Mouse (Mus musculus): Measurements from ENCODE around the gene Tmed4. TPM values are rescaled to one million over a fixed set of nuclear protein-coding genes. Genes with fewer than 3 reads are reported as not detected.

Tmed4 gene
- polyA plus RNA-seq (2015; fragmentation: Nextera tagmentation; extraction: Ambion mirVana), result 156 and 159 TPM in 2 replicates

DNA sequence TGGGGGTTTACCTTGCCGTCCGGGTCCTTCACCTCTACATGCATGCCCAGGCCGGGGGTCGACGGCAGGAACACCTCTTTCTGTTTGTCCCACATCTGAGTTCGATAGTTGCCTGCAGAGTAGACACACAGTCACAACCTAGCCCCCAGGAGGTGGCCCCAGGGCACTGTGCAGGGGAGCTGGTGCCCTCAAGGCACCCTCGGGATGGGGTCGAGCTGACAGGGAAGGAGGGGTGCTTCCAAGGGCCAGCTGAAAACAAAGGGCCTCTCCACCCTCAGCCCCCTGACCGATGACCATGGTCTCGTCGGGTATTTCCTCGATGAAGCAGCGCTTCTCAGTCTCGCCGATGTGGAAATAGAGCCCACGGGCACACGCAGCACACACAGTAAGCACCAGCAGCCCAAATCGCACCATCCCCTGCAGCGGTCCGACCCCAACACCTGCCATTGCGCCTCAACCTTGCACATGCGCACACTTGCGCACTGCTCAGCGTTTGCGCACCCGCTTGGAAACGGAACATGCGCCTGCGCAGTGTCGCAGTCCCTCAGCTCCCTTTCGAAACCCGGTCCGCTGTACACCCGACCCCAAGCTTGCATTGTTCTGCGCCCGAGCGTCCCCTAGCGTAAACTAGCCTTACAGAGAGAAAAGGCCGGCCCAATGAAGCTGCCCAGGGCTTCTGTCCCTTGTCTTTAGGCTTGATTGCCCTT, at the start of gene Tmed4:
TSS of gene Tmed4 (minus strand) at position 484 of the 707 bp plus-strand sequence.
- H3K36me3 ChIP-seq, result peaks cover 30% of the 10 kb centered on the region
- H3K9me3 ChIP-seq, result no peaks in the 10 kb centered on the region
- peak; percentile 96 for ATAC-seq
- H3K27ac ChIP-seq, result peak within 1 kb of the TSS; percentile 92
- H3K27me3 ChIP-seq, result no peaks in the 10 kb centered on the region
- peak within 1 kb of the TSS; percentile 98 for H3K4me3 ChIP-seq (replicated peaks)
- peak within 1 kb of the TSS; percentile 95 for H3K4me2 ChIP-seq (replicated peaks)
- peaks cover 32% of the 10 kb centered on the region for H3K4me1 ChIP-seq (replicated peaks)
- WGBS, result under 1% methylated on average over 39 of the region's 39 CpGs
- peak within 1 kb of the TSS; percentile 98 for H3K9ac ChIP-seq (replicated peaks)

DNA sequence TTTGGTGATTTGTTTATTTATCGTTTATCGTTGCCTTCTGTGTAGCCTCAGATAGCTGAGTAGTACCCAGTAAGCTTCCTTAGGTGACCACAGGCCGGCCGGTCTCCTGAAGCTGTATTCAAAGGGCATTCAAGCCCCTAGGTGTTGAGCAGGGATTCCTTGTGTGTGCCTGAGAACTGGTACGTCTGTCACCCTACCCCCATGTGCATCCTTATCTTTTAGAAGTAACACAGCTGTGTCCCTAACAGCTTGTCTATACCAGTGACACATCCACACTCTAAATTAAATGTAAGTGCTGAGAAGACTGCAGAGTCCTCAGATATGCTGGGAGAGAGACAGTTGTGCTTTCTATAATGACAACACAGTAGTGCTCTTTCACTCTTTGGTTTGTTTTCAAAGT, 48.7 kb upstream of the Tmed4 start:
- 91% methylated on average over 5 of the region's 5 CpGs for WGBS
- H3K9me3 ChIP-seq, result no peaks in the 10 kb centered on the region
- ATAC-seq, result no peak
- H3K9ac ChIP-seq (replicated peaks), result no peak overlapping the region
- no peaks in the 10 kb centered on the region for H3K4me1 ChIP-seq (replicated peaks)
- no peaks in the 10 kb centered on the region for H3K27me3 ChIP-seq
- no peak overlapping the region for H3K27ac ChIP-seq
- H3K4me2 ChIP-seq (replicated peaks), result no peak overlapping the region
- no peak overlapping the region for H3K4me3 ChIP-seq (replicated peaks)
- H3K36me3 ChIP-seq, result peaks cover 25% of the 10 kb centered on the region

GRCm38 (mm10) chr11:6322086-6322485, 47.4 kb upstream of the Tmed4 start:
- no peak overlapping the region for H3K27ac ChIP-seq
- no peak overlapping the region for H3K9ac ChIP-seq (replicated peaks)
- peaks cover 36% of the 10 kb centered on the region for H3K36me3 ChIP-seq
- no peaks in the 10 kb centered on the region for H3K27me3 ChIP-seq
- WGBS, result 94% methylated on average over 2 of the region's 2 CpGs
- H3K4me1 ChIP-seq (replicated peaks), result no peaks in the 10 kb centered on the region
- no peaks in the 10 kb centered on the region for H3K9me3 ChIP-seq
- H3K4me2 ChIP-seq (replicated peaks), result no peak overlapping the region
- no peak for ATAC-seq
- H3K4me3 ChIP-seq (replicated peaks), result no peak overlapping the region

- H3K4me1 ChIP-seq (replicated peaks), result no peaks in the 10 kb centered on the region
- ATAC-seq, result no peak
- no peaks in the 10 kb centered on the region for H3K9me3 ChIP-seq
- 93% methylated on average over 2 of the region's 2 CpGs for WGBS
- H3K4me3 ChIP-seq (replicated peaks), result no peak overlapping the region
- peaks cover 52% of the 10 kb centered on the region for H3K36me3 ChIP-seq
- no peak overlapping the region for H3K27ac ChIP-seq
- no peak overlapping the region for H3K4me2 ChIP-seq (replicated peaks)
- no peak overlapping the region for H3K9ac ChIP-seq (replicated peaks)
- no peaks in the 10 kb centered on the region for H3K27me3 ChIP-seq
Measured at GRCm38 (mm10) chr11:6319374-6319773, 44.7 kb upstream of the Tmed4 start.

DNA sequence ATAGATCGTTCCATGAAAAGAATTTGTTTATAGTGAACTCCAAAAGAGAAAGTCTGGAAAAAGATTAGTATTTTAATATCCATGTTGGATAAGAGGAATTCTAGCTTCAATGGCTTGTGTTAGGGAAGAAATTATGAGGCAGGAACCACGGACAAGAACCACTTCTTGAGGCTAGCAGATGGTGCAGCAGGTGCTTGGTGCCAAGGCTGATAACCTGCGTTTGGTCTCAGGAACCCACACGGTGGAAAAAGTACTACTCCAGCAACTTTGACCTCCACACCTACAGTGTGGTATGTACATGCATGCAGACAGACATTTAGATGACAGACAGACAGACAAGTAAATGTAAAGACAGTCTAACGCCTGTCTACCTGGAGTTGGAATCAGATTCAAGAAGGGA, 43.9 kb upstream of the Tmed4 start:
- Histone ChIP-seq H3K4me3 (replicated peaks) (no peak overlapping the region), H3K27ac (no peak overlapping the region), H3K27me3 (no peaks in the 10 kb centered on the region), H3K9me3 (no peaks in the 10 kb centered on the region), H3K36me3 (peaks cover 53% of the 10 kb centered on the region), H3K9ac (replicated peaks) (no peak overlapping the region), H3K4me2 (replicated peaks) (no peak overlapping the region), H3K4me1 (replicated peaks) (no peaks in the 10 kb centered on the region)
- 93% methylated on average over 5 of the region's 5 CpGs for WGBS
- ATAC-seq, result no peak

DNA sequence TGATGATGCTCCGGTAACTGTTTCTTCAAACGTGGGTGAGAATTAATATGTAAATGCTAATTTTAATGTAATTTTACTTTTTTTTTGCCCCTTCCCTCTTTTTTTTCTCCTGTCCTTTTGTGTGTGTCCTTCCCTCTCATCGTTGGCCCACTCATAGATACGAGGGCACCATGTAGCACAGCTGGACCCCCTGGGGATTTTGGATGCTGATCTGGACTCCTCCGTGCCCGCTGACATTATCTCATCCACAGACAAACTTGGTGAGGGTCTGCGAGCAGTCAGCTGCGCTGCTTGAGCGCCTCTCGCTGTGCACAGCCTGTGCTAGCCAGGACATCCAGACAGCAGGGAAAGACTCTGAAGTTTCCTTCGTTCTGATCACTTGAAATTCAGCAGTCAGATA, 42.2 kb upstream of the Tmed4 start:
- no peaks in the 10 kb centered on the region for H3K9me3 ChIP-seq
- no peak overlapping the region for H3K4me3 ChIP-seq (replicated peaks)
- H3K4me1 ChIP-seq (replicated peaks), result no peaks in the 10 kb centered on the region
- no peak for ATAC-seq
- H3K9ac ChIP-seq (replicated peaks), result no peak overlapping the region
- no peak overlapping the region for H3K27ac ChIP-seq
- peaks cover 53% of the 10 kb centered on the region for H3K36me3 ChIP-seq
- WGBS, result 86% methylated on average over 11 of the region's 11 CpGs
- no peaks in the 10 kb centered on the region for H3K27me3 ChIP-seq
- no peak overlapping the region for H3K4me2 ChIP-seq (replicated peaks)

- Histone ChIP-seq H3K4me1 (replicated peaks) (no peaks in the 10 kb centered on the region), H3K36me3 (peaks cover 47% of the 10 kb centered on the region), H3K4me2 (replicated peaks) (no peak overlapping the region), H3K4me3 (replicated peaks) (no peak overlapping the region), H3K9me3 (no peaks in the 10 kb centered on the region), H3K9ac (replicated peaks) (no peak overlapping the region), H3K27ac (no peak overlapping the region), H3K27me3 (no peaks in the 10 kb centered on the region)
- ATAC-seq, result no peak
- 93% methylated on average over 7 of the region's 7 CpGs for WGBS
Measured at GRCm38 (mm10) chr11:6313874-6314406, 39.3 kb upstream of the Tmed4 start.

- ATAC-seq, result no peak
- Histone ChIP-seq H3K27me3 (no peaks in the 10 kb centered on the region), H3K36me3 (peaks cover 14% of the 10 kb centered on the region), H3K9ac (replicated peaks) (no peak overlapping the region), H3K27ac (no peak overlapping the region), H3K4me3 (replicated peaks) (no peak overlapping the region), H3K4me2 (replicated peaks) (no peak overlapping the region), H3K9me3 (no peaks in the 10 kb centered on the region), H3K4me1 (replicated peaks) (no peaks in the 10 kb centered on the region)
- WGBS, result 97% methylated on average over 4 of the region's 4 CpGs
Measured at GRCm38 (mm10) chr11:6308181-6308580, 33.5 kb upstream of the Tmed4 start.

GRCm38 (mm10) chr11:6305943-6306430, 31.3 kb upstream of the Tmed4 start:
- no peak for ATAC-seq
- Histone ChIP-seq H3K4me1 (replicated peaks) (no peaks in the 10 kb centered on the region), H3K36me3 (peaks cover 31% of the 10 kb centered on the region), H3K9me3 (no peaks in the 10 kb centered on the region), H3K9ac (replicated peaks) (no peak overlapping the region), H3K27me3 (no peaks in the 10 kb centered on the region), H3K4me2 (replicated peaks) (no peak overlapping the region), H3K4me3 (replicated peaks) (no peak overlapping the region), H3K27ac (no peak overlapping the region)
- 95% methylated on average over 1 of the region's 1 CpGs for WGBS

DNA sequence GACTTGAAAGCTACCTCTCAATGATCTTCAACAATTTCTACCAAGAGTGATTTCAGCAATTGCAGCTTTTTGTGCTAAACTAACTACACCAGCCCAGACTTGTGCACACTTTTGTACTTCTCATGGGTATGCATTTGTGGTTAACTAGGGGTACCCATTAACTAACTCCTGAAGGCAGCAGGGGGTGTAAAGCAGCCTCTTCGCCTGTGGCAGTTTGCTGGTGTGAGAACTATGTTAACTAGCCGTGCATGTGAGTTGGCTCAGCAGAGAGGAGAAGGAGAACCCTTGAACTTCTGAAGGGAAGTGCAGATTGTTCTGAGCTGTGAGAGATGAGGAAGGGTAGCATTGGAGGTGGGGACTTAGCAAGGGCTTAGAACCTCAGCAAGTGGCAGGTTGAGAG, 28.1 kb upstream of the Tmed4 start:
- no peak for ATAC-seq
- WGBS, result 93% methylated on average over 2 of the region's 2 CpGs
- no peaks in the 10 kb centered on the region for H3K9me3 ChIP-seq
- H3K4me1 ChIP-seq (replicated peaks), result no peaks in the 10 kb centered on the region
- no peaks in the 10 kb centered on the region for H3K27me3 ChIP-seq
- no peak overlapping the region for H3K4me2 ChIP-seq (replicated peaks)
- no peak overlapping the region for H3K27ac ChIP-seq
- no peak overlapping the region for H3K9ac ChIP-seq (replicated peaks)
- H3K36me3 ChIP-seq, result peaks cover 60% of the 10 kb centered on the region
- no peak overlapping the region for H3K4me3 ChIP-seq (replicated peaks)

DNA sequence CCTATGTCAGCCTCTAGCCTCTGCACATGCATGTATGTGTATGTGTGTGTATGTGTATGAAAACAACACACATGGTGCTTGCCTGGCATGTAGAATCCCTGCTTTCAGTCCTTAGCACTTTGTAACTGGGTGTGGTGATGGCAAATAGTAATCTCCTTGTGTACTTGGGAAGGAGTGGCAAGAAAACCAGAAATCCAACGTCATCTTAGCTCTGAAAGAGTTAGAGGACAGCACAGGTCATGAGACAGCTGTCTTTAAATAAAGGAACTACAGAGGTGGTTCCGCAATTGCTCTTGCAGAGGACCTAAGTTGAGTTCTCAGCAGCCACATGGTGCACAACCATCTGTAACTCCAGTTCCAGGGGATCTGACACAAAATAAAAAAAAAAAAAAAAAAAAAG, 24.8 kb upstream of the Tmed4 start:
- Histone ChIP-seq H3K27me3 (no peaks in the 10 kb centered on the region), H3K27ac (no peak overlapping the region), H3K4me1 (replicated peaks) (no peaks in the 10 kb centered on the region), H3K4me2 (replicated peaks) (no peak overlapping the region), H3K36me3 (peaks cover 61% of the 10 kb centered on the region), H3K9ac (replicated peaks) (no peak overlapping the region), H3K4me3 (replicated peaks) (no peak overlapping the region), H3K9me3 (no peaks in the 10 kb centered on the region)
- no peak for ATAC-seq
- 91% methylated on average over 2 of the region's 2 CpGs for WGBS

- no peak overlapping the region for H3K4me3 ChIP-seq (replicated peaks)
- no peak for ATAC-seq
- H3K27ac ChIP-seq, result no peak overlapping the region
- no peaks in the 10 kb centered on the region for H3K9me3 ChIP-seq
- H3K4me1 ChIP-seq (replicated peaks), result peaks cover 8% of the 10 kb centered on the region
- H3K4me2 ChIP-seq (replicated peaks), result no peak overlapping the region
- peaks cover 40% of the 10 kb centered on the region for H3K36me3 ChIP-seq
- no peaks in the 10 kb centered on the region for H3K27me3 ChIP-seq
- H3K9ac ChIP-seq (replicated peaks), result no peak overlapping the region
Measured at GRCm38 (mm10) chr11:6296077-6296476, 21.4 kb upstream of the Tmed4 start.

DNA sequence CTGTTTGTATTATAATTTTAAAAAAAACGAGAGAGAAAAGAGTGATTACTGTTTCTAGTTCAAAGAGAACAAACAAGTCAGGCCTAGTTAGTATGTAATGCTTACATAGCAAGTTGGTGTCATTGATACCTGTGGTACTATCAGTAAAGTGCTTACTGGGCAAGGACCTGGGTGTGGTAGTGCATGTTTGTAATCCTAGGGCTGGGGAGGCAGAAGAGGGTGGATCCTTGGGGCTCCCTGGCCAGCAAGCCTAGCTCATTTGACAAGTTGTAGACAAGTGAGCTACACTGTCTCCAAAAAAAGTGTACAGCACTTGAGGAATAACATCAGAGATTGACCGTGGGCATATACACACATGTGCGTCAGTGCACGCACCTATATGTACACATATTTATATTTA, 20.0 kb upstream of the Tmed4 start:
- Histone ChIP-seq H3K9ac (replicated peaks) (no peak overlapping the region), H3K27ac (no peak overlapping the region), H3K4me3 (replicated peaks) (no peak overlapping the region), H3K27me3 (no peaks in the 10 kb centered on the region), H3K4me2 (replicated peaks) (no peak overlapping the region), H3K36me3 (peaks cover 27% of the 10 kb centered on the region), H3K9me3 (no peaks in the 10 kb centered on the region), H3K4me1 (replicated peaks) (peaks cover 11% of the 10 kb centered on the region)
- ATAC-seq, result no peak
- 96% methylated on average over 4 of the region's 4 CpGs for WGBS
